Mouse (Mus musculus) MEL (cell line): Measurements from ENCODE around the gene Wdr81. TPM values are rescaled to one million over a fixed set of nuclear protein-coding genes. Genes with fewer than 3 reads are reported as not detected.

ENCODE experiments used
- DNase-seq: peaks from one replicate; pipeline ENCODE4 v3.0.0; 2011; ENCODE audit warnings: low read depth, low spot score
- H3K27ac ChIP-seq: 2 replicates; pipeline ENCODE4 v1.5.1; 2012; ENCODE audit warnings: low read depth, mild to moderate bottlenecking, control low read depth, low read length, moderate library complexity; ENCODE audit not compliant: control insufficient read depth
- H3K27me3 ChIP-seq, 2 experiments: fragments of 150-350 bp in 1 of 2; sonication (generic) in 1 of 2; 2 replicates each; pipeline ENCODE4 v1.6.1; 2012; ENCODE audit warnings: low read length in 2 of 2, mild to moderate bottlenecking in 2 of 2, improper control_type of control experiment in 1 of 2, moderate library complexity in 1 of 2; ENCODE audit not compliant: insufficient read depth in 2 of 2, control insufficient read depth in 1 of 2
- H3K36me3 ChIP-seq, 2 experiments: 2 replicates each; pipeline ENCODE4 v1.6.1; 2012 to 2014; ENCODE audit warnings: low read length in 2 of 2, improper control_type of control experiment in 1 of 2, inconsistent platforms in 1 of 2, mild to moderate bottlenecking in 1 of 2; ENCODE audit not compliant: insufficient read depth in 2 of 2, control insufficient read depth in 1 of 2
- H3K4me1 ChIP-seq, 2 experiments: fragments of 150-350 bp in 1 of 2; sonication (generic) in 1 of 2; 2 replicates each; pipeline ENCODE4 v1.6.1; 2012; ENCODE audit warnings: low read length in 2 of 2, improper control_type of control experiment in 1 of 2, mild to moderate bottlenecking in 1 of 2; ENCODE audit not compliant: insufficient read depth in 2 of 2, control insufficient read depth in 1 of 2
- H3K4me3 ChIP-seq, 2 experiments: fragments of 150-350 bp in 1 of 2; sonication (generic) in 1 of 2; 2 replicates each; pipeline ENCODE4 v1.5.1; 2012; ENCODE audit warnings: low read depth in 2 of 2, low read length in 2 of 2, mild to moderate bottlenecking in 2 of 2, moderate library complexity in 2 of 2, control low read depth in 1 of 2, improper control_type of control experiment in 1 of 2; ENCODE audit not compliant: control insufficient read depth in 1 of 2, insufficient read depth in 1 of 2
- H3K79me2 ChIP-seq: 2 replicates; pipeline ENCODE4 v1.6.1; 2012; ENCODE audit warnings: mild to moderate bottlenecking, low read length, moderate library complexity; ENCODE audit not compliant: control insufficient read depth, poor library complexity, insufficient read depth
- H3K9ac ChIP-seq: 2 replicates; pipeline ENCODE4 v1.6.1; 2012; ENCODE audit warnings: low read depth, mild to moderate bottlenecking, control low read depth, low read length, moderate library complexity; ENCODE audit not compliant: control insufficient read depth, poor library complexity, severe bottlenecking
- H3K9me3 ChIP-seq: fragments of 150-350 bp; sonication (generic); replicated peaks from 2 replicates; pipeline ENCODE4 v1.6.1; 2012; ENCODE audit warnings: mild to moderate bottlenecking, low read length, improper control_type of control experiment, moderate library complexity; ENCODE audit not compliant: insufficient read depth
- CHD1 ChIP-seq: IDR thresholded peaks from 2 replicates; pipeline ENCODE4 v1.6.1; 2012; ENCODE audit warnings: low read depth, mild to moderate bottlenecking, inconsistent platforms, low read length, improper control_type of control experiment
- CTCF ChIP-seq, 3 experiments: IDR thresholded peaks in 2 of 3; conservative IDR thresholded peaks in 1 of 3; 2 replicates each; pipeline ENCODE4 v1.5.1; 2011 to 2012; ENCODE audit warnings: low read length in 3 of 3, low read depth in 2 of 3, mild to moderate bottlenecking in 2 of 3, improper control_type of control experiment in 1 of 3, inconsistent platforms in 1 of 3, mixed read lengths in 1 of 3, moderate library complexity in 1 of 3; ENCODE audit not compliant: control insufficient read depth in 1 of 3, insufficient read depth in 1 of 3, poor library complexity in 1 of 3, severe bottlenecking in 1 of 3
- E2F4 ChIP-seq: IDR thresholded peaks from 2 replicates; pipeline ENCODE4 v1.6.1; 2011; ENCODE audit warnings: low read depth, low read length, improper control_type of control experiment, borderline replicate concordance
- ETS1 ChIP-seq: IDR thresholded peaks from 2 replicates; pipeline ENCODE4 v1.6.1; 2012; ENCODE audit warnings: low read depth, mild to moderate bottlenecking, inconsistent platforms, low read length, improper control_type of control experiment, moderate library complexity
- HCFC1 ChIP-seq: IDR thresholded peaks from 2 replicates; pipeline ENCODE4 v1.6.1; 2012; ENCODE audit warnings: low read depth, mild to moderate bottlenecking, inconsistent platforms, low read length, improper control_type of control experiment, moderate library complexity
- JUND ChIP-seq: IDR thresholded peaks from 2 replicates; pipeline ENCODE4 v1.6.1; 2011; ENCODE audit warnings: low read depth, mild to moderate bottlenecking, improper control_type of control experiment, low read length
- MAX ChIP-seq: IDR thresholded peaks from 2 replicates; pipeline ENCODE4 v1.6.1; 2011; ENCODE audit warnings: low read length, improper control_type of control experiment
- MEF2A ChIP-seq: IDR thresholded peaks from 2 replicates; pipeline ENCODE4 v1.6.1; 2014; ENCODE audit warnings: low read depth, mild to moderate bottlenecking, inconsistent platforms, low read length, improper control_type of control experiment; ENCODE audit not compliant: poor library complexity, insufficient replicate concordance, severe bottlenecking; ENCODE audit errors: extremely low read depth
- RAD21 ChIP-seq: IDR thresholded peaks from 2 replicates; pipeline ENCODE4 v1.6.1; 2011; ENCODE audit warnings: mild to moderate bottlenecking, low read depth, low read length, improper control_type of control experiment
- SIN3A ChIP-seq: IDR thresholded peaks from 2 replicates; pipeline ENCODE4 v1.6.1; 2012; ENCODE audit warnings: low read length, improper control_type of control experiment, inconsistent platforms
- TAL1 ChIP-seq: IDR thresholded peaks from 2 replicates; pipeline ENCODE4 v1.6.1; 2012; ENCODE audit warnings: mild to moderate bottlenecking, inconsistent platforms, low read length, moderate library complexity, mixed read lengths
- UBTF ChIP-seq: IDR thresholded peaks from 2 replicates; pipeline ENCODE4 v1.6.1; 2012; ENCODE audit warnings: low read depth, mild to moderate bottlenecking, inconsistent platforms, low read length, improper control_type of control experiment, moderate library complexity, borderline replicate concordance; ENCODE audit not compliant: insufficient read depth
- USF1 ChIP-seq: IDR thresholded peaks from 2 replicates; pipeline ENCODE4 v1.6.1; 2014; ENCODE audit warnings: low read depth, mild to moderate bottlenecking, inconsistent platforms, low read length, improper control_type of control experiment, moderate library complexity
- ZC3H11A ChIP-seq: IDR thresholded peaks from 2 replicates; pipeline ENCODE4 v1.6.1; 2012; ENCODE audit warnings: low read depth, mild to moderate bottlenecking, inconsistent platforms, low read length, improper control_type of control experiment
- polyA plus RNA-seq, 2 experiments: library from polyadenylated mRNA; stranded (reverse) in 1 of 2; unstranded in 1 of 2; fragments of >175 nt in 1 of 2; fragments of >200 nt in 1 of 2; gene quantifications; 2 replicates each; pipeline versions ENCODE4 v1.2.1 to v1.2.4; 2012; ENCODE audit warnings: low replicate concordance in 2 of 2, low read depth in 1 of 2; ENCODE audit not compliant: insufficient read length in 2 of 2, insufficient read depth in 1 of 2, missing spikeins in 1 of 2
- total RNA-seq: library from RNA; depleted of rRNA; stranded (reverse); fragments of 300-350 nt; gene quantifications from 2 replicates; pipeline ENCODE4 v1.2.3, GENCODE M21; 2012

Wdr81 gene
- total and polyA plus RNA-seq, 3 experiments: 7.0 to 13.9 TPM; not detected in 1

- DNase-seq: peak; percentile 71
- H3K79me2 ChIP-seq: no peaks in the 10 kb centered on the region
- no peaks in the 10 kb centered on the region for H3K36me3 ChIP-seq
- no peak overlapping the region for H3K9ac ChIP-seq
- no peak for TF ChIP-seq RAD21
- TF ChIP-seq MAX: no peak
- no peak for TF ChIP-seq JUND
- TF ChIP-seq CTCF (IDR thresholded peaks at IDR 0.05 in 2 of 3, conservative IDR thresholded peaks at IDR 0.05 in 1 of 3; ENCODE audit: control insufficient read depth in 1 of 3, insufficient read depth in 1 of 3, low read depth in 2 of 3, low read length in 3 of 3, poor library complexity in 1 of 3, severe bottlenecking in 1 of 3): no peak
- no peak for TF ChIP-seq UBTF
- no peak for TF ChIP-seq HCFC1
- TF ChIP-seq ETS1: no peak
- TF ChIP-seq MEF2A: no peak
- TF ChIP-seq ZC3H11A: no peak
- no peak for TF ChIP-seq E2F4
- no peak for TF ChIP-seq SIN3A
- TF ChIP-seq USF1: no peak
- TF ChIP-seq CHD1: no peak
- TF ChIP-seq TAL1: no peak
- no peak overlapping the region for H3K4me3 ChIP-seq
- peaks cover 0 to 10% of the 10 kb centered on the region in 2 experiments; a peak in 2 of 4 replicates for H3K4me1 ChIP-seq
- no peak overlapping the region for H3K27ac ChIP-seq
- H3K27me3 ChIP-seq: no peaks in the 10 kb centered on the region
- no peaks in the 10 kb centered on the region for H3K9me3 ChIP-seq
These were observed 39.4 kb downstream of the Wdr81 start for GRCm38 (mm10) chr11:75415096-75415495.

GRCm38 (mm10) chr11:75410591-75410990, 43.9 kb downstream of the Wdr81 start:
- H3K4me1 ChIP-seq: peaks cover 0 to 10% of the 10 kb centered on the region in 2 experiments; a peak in 2 of 4 replicates
- DNase-seq: no peak
- H3K36me3 ChIP-seq: no peaks in the 10 kb centered on the region
- no peak for TF ChIP-seq MEF2A
- no peaks in the 10 kb centered on the region for H3K79me2 ChIP-seq
- H3K27ac ChIP-seq: no peak overlapping the region
- no peaks in the 10 kb centered on the region for H3K9me3 ChIP-seq
- no peak overlapping the region for H3K4me3 ChIP-seq
- H3K9ac ChIP-seq: no peak overlapping the region
- no peaks in the 10 kb centered on the region for H3K27me3 ChIP-seq
